Mouse (Mus musculus): ENCODE results near the gene Hgf. TPM values are rescaled to one million over a fixed set of nuclear protein-coding genes. Genes with fewer than 3 reads are reported as not detected.

Gene Hgf
- polyA plus RNA-seq (2017; shearing (Covaris generic)), result not detected

DNA sequence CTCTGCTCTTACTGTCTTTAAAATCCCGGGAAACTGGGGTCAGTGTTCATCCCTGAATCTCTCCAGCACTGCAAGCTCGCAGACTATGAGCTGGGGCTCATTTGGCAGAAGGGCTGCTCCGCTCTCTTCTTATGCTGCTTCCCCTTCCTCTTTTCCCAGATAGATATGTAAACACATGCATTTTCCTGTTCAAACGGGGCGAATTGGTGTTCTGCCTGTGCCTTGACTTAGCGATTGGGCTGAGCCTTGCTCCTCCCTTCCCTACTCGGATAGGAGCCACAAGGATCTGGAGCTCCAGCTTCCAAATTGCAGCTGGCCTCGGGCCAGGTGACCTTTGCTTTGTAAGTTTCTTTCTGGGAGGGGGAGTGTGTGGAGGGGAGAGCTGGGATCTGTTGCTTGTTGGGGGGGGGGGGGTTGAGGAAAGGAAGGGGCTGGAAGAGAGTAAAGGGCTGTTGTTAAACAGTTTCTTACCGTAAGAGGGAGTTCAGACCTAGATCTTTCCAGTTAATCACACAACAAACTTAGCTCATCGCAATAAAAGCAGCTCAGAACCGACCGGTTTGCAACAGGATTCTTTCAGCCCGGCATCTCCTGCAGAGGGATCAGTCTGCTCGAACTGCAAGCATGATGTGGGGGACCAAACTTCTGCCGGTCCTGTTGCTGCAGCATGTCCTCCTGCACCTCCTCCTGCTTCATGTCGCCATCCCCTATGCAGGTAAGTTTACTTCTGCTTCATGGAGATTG, at the start of gene Hgf:
TSS of gene Hgf (plus strand) at position 192 of the 744 bp plus-strand sequence.

Other genes with a start within 250 kb of the Hgf start
- gene Gm28710, start 238.3 kb downstream of the Hgf start, polyA plus RNA-seq (2017; shearing (Covaris generic)), result not detected

All from naive thymus-derived CD4-positive, alpha-beta T cell, adult 5 months (primary cell).